Mouse (Mus musculus) MEL (cell line): ENCODE measurements around the gene Tpcn2. TPM values are rescaled to one million over a fixed set of nuclear protein-coding genes. Genes with fewer than 3 reads are reported as not detected.

Experiments used
- DNase-seq: peaks from one replicate; pipeline ENCODE4 v3.0.0; 2011; ENCODE audit warnings: low read depth, low spot score
- H3K27ac ChIP-seq: 2 replicates; pipeline ENCODE4 v1.5.1; 2012; ENCODE audit warnings: low read depth, mild to moderate bottlenecking, control low read depth, low read length, moderate library complexity; ENCODE audit not compliant: control insufficient read depth
- H3K27me3 ChIP-seq, 2 experiments: fragments of 150-350 bp in 1 of 2; sonication (generic) in 1 of 2; 2 replicates each; pipeline ENCODE4 v1.6.1; 2012; ENCODE audit warnings: low read length in 2 of 2, mild to moderate bottlenecking in 2 of 2, improper control_type of control experiment in 1 of 2, moderate library complexity in 1 of 2; ENCODE audit not compliant: insufficient read depth in 2 of 2, control insufficient read depth in 1 of 2
- H3K36me3 ChIP-seq, 2 experiments: 2 replicates each; pipeline ENCODE4 v1.6.1; 2012 to 2014; ENCODE audit warnings: low read length in 2 of 2, improper control_type of control experiment in 1 of 2, inconsistent platforms in 1 of 2, mild to moderate bottlenecking in 1 of 2; ENCODE audit not compliant: insufficient read depth in 2 of 2, control insufficient read depth in 1 of 2
- H3K4me1 ChIP-seq, 2 experiments: fragments of 150-350 bp in 1 of 2; sonication (generic) in 1 of 2; 2 replicates each; pipeline ENCODE4 v1.6.1; 2012; ENCODE audit warnings: low read length in 2 of 2, improper control_type of control experiment in 1 of 2, mild to moderate bottlenecking in 1 of 2; ENCODE audit not compliant: insufficient read depth in 2 of 2, control insufficient read depth in 1 of 2
- H3K4me3 ChIP-seq, 2 experiments: fragments of 150-350 bp in 1 of 2; sonication (generic) in 1 of 2; 2 replicates each; pipeline ENCODE4 v1.5.1; 2012; ENCODE audit warnings: low read depth in 2 of 2, low read length in 2 of 2, mild to moderate bottlenecking in 2 of 2, moderate library complexity in 2 of 2, control low read depth in 1 of 2, improper control_type of control experiment in 1 of 2; ENCODE audit not compliant: control insufficient read depth in 1 of 2, insufficient read depth in 1 of 2
- H3K79me2 ChIP-seq: 2 replicates; pipeline ENCODE4 v1.6.1; 2012; ENCODE audit warnings: mild to moderate bottlenecking, low read length, moderate library complexity; ENCODE audit not compliant: control insufficient read depth, poor library complexity, insufficient read depth
- H3K9ac ChIP-seq: 2 replicates; pipeline ENCODE4 v1.6.1; 2012; ENCODE audit warnings: low read depth, mild to moderate bottlenecking, control low read depth, low read length, moderate library complexity; ENCODE audit not compliant: control insufficient read depth, poor library complexity, severe bottlenecking
- H3K9me3 ChIP-seq: fragments of 150-350 bp; sonication (generic); replicated peaks from 2 replicates; pipeline ENCODE4 v1.6.1; 2012; ENCODE audit warnings: mild to moderate bottlenecking, low read length, improper control_type of control experiment, moderate library complexity; ENCODE audit not compliant: insufficient read depth
- BHLHE40 ChIP-seq: IDR thresholded peaks from 2 replicates; pipeline ENCODE4 v1.6.1; 2012; ENCODE audit warnings: low read depth, mild to moderate bottlenecking, inconsistent platforms, low read length, improper control_type of control experiment, borderline replicate concordance
- CHD1 ChIP-seq: IDR thresholded peaks from 2 replicates; pipeline ENCODE4 v1.6.1; 2012; ENCODE audit warnings: low read depth, mild to moderate bottlenecking, inconsistent platforms, low read length, improper control_type of control experiment
- CTCF ChIP-seq, 3 experiments: IDR thresholded peaks in 2 of 3; conservative IDR thresholded peaks in 1 of 3; 2 replicates each; pipeline ENCODE4 v1.5.1; 2011 to 2012; ENCODE audit warnings: low read length in 3 of 3, low read depth in 2 of 3, mild to moderate bottlenecking in 2 of 3, improper control_type of control experiment in 1 of 3, inconsistent platforms in 1 of 3, mixed read lengths in 1 of 3, moderate library complexity in 1 of 3; ENCODE audit not compliant: control insufficient read depth in 1 of 3, insufficient read depth in 1 of 3, poor library complexity in 1 of 3, severe bottlenecking in 1 of 3
- EP300 ChIP-seq, 2 experiments: IDR thresholded peaks; 2 replicates each; pipeline ENCODE4 v1.6.1; 2011; ENCODE audit warnings: improper control_type of control experiment in 2 of 2, low read length in 2 of 2, low read depth in 1 of 2, mild to moderate bottlenecking in 1 of 2
- ETS1 ChIP-seq: IDR thresholded peaks from 2 replicates; pipeline ENCODE4 v1.6.1; 2012; ENCODE audit warnings: low read depth, mild to moderate bottlenecking, inconsistent platforms, low read length, improper control_type of control experiment, moderate library complexity
- GABPA ChIP-seq: IDR thresholded peaks from 2 replicates; pipeline ENCODE4 v1.6.1; 2012; ENCODE audit warnings: low read depth, mild to moderate bottlenecking, inconsistent platforms, low read length, improper control_type of control experiment, moderate library complexity
- GATA1 ChIP-seq: IDR thresholded peaks from 2 replicates; pipeline ENCODE4 v1.6.1; 2011; ENCODE audit warnings: low read depth, low read length, improper control_type of control experiment
- JUND ChIP-seq: IDR thresholded peaks from 2 replicates; pipeline ENCODE4 v1.6.1; 2011; ENCODE audit warnings: low read depth, mild to moderate bottlenecking, improper control_type of control experiment, low read length
- KAT2A ChIP-seq: conservative IDR thresholded peaks from 2 replicates; pipeline ENCODE4 v1.6.1; 2012; ENCODE audit warnings: low read depth, low read length, improper control_type of control experiment, inconsistent platforms
- MXI1 ChIP-seq: IDR thresholded peaks from 2 replicates; pipeline ENCODE4 v1.6.1; 2011; ENCODE audit warnings: mild to moderate bottlenecking, low read depth, low read length, improper control_type of control experiment
- MYB ChIP-seq: IDR thresholded peaks from 2 replicates; pipeline ENCODE4 v1.6.1; 2011; ENCODE audit warnings: mild to moderate bottlenecking, low read depth, low read length, improper control_type of control experiment
- MYC ChIP-seq: IDR thresholded peaks from 2 replicates; pipeline ENCODE4 v1.6.1; 2011; ENCODE audit warnings: low read depth, mild to moderate bottlenecking, low read length, improper control_type of control experiment, moderate library complexity
- NRF1 ChIP-seq: IDR thresholded peaks from 2 replicates; pipeline ENCODE4 v1.6.1; 2014; ENCODE audit warnings: low read depth, mild to moderate bottlenecking, inconsistent platforms, low read length, improper control_type of control experiment, moderate library complexity; ENCODE audit not compliant: poor library complexity, insufficient read depth, severe bottlenecking
- SIN3A ChIP-seq: IDR thresholded peaks from 2 replicates; pipeline ENCODE4 v1.6.1; 2012; ENCODE audit warnings: low read length, improper control_type of control experiment, inconsistent platforms
- TBP ChIP-seq: IDR thresholded peaks from 2 replicates; pipeline ENCODE4 v1.8.0; 2011; ENCODE audit warnings: low read depth, low read length, improper control_type of control experiment
- USF2 ChIP-seq, 2 experiments: IDR thresholded peaks; 2 replicates each; pipeline ENCODE4 v1.6.1; 2011 to 2012; ENCODE audit warnings: improper control_type of control experiment in 2 of 2, low read length in 2 of 2, borderline replicate concordance in 1 of 2, inconsistent platforms in 1 of 2, low read depth in 1 of 2, mild to moderate bottlenecking in 1 of 2; ENCODE audit not compliant: insufficient read depth in 1 of 2
- ZC3H11A ChIP-seq: IDR thresholded peaks from 2 replicates; pipeline ENCODE4 v1.6.1; 2012; ENCODE audit warnings: low read depth, mild to moderate bottlenecking, inconsistent platforms, low read length, improper control_type of control experiment
- ZMIZ1 ChIP-seq: IDR thresholded peaks from 2 replicates; pipeline ENCODE4 v1.6.1; 2012; ENCODE audit warnings: low read depth, mild to moderate bottlenecking, inconsistent platforms, low read length, improper control_type of control experiment, moderate library complexity
- polyA plus RNA-seq, 2 experiments: library from polyadenylated mRNA; stranded (reverse) in 1 of 2; unstranded in 1 of 2; fragments of >175 nt in 1 of 2; fragments of >200 nt in 1 of 2; gene quantifications; 2 replicates each; pipeline versions ENCODE4 v1.2.1 to v1.2.4; 2012; ENCODE audit warnings: low replicate concordance in 2 of 2, low read depth in 1 of 2; ENCODE audit not compliant: insufficient read length in 2 of 2, insufficient read depth in 1 of 2, missing spikeins in 1 of 2
- total RNA-seq: library from RNA; depleted of rRNA; stranded (reverse); fragments of 300-350 nt; gene quantifications from 2 replicates; pipeline ENCODE4 v1.2.3, GENCODE M21; 2012; rRNA removed

The Tpcn2 gene
- total and polyA plus RNA-seq, 3 experiments = 6.4 to 10.3 TPM; not detected in 1

GRCm38 (mm10) chr7:145137871-145138270 lies 145.9 kb downstream of the Tpcn2 start (continued):
- no peak for TF ChIP-seq ZC3H11A

DNA sequence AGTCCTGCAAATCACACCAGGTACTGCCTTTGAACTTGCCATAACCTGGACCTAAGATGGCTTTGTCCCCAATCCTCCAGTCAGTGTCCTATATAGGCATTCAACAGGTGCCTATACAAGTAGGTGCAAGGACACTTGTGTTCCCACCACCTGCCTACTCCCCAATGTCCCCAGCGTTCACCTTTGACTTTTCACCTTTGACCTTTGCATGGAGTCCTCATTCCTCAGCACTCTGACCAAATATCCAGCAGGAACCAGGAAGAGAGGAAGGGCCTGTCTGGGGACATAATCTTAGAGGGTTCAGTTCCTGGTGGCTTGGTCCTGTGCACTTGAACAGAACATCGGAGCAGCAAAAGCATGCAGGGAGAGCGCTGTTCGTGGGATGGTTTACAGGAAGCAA lies 147.0 kb downstream of the Tpcn2 start:
- Histone ChIP-seq H3K27ac (no peak overlapping the region), H3K9me3 (no peaks in the 10 kb centered on the region), H3K9ac (no peak overlapping the region), H3K27me3 (no peaks in the 10 kb centered on the region), H3K4me1 (no peaks in the 10 kb centered on the region), H3K79me2 (no peaks in the 10 kb centered on the region), H3K4me3 (no peak overlapping the region), H3K36me3 (no peaks in the 10 kb centered on the region)
- DNase-seq = no peak
- no peak for TF ChIP-seq GATA1
- no peak for TF ChIP-seq BHLHE40
- TF ChIP-seq MYC = no peak
- TF ChIP-seq CHD1 = no peak
- TF ChIP-seq NRF1 = no peak
- TF ChIP-seq ETS1 = no peak
- no peak for TF ChIP-seq CTCF (IDR thresholded peaks at IDR 0.05 in 2 of 3, conservative IDR thresholded peaks at IDR 0.05 in 1 of 3; ENCODE audit: control insufficient read depth in 1 of 3, insufficient read depth in 1 of 3, low read depth in 2 of 3, low read length in 3 of 3, poor library complexity in 1 of 3, severe bottlenecking in 1 of 3)
- TF ChIP-seq SIN3A = no peak
- no peak for TF ChIP-seq KAT2A
- TF ChIP-seq TBP = no peak
- TF ChIP-seq MYB = no peak
- no peak for TF ChIP-seq GABPA
- TF ChIP-seq JUND = no peak
- TF ChIP-seq EP300 (IDR thresholded peaks at IDR 0.05; ENCODE audit: low read depth in 1 of 2, low read length in 2 of 2) = no peak
- no peak for TF ChIP-seq USF2 (IDR thresholded peaks at IDR 0.05; ENCODE audit: borderline replicate concordance in 1 of 2, insufficient read depth in 1 of 2, low read depth in 1 of 2, low read length in 2 of 2)
- TF ChIP-seq MXI1 = no peak
- TF ChIP-seq ZMIZ1 = no peak

Other genes with a start within 250 kb of the Tpcn2 start
- not detected in 2 replicates for gene 1810010D01Rik, start 75.9 kb downstream of the Tpcn2 start, total RNA-seq
- not detected for gene 1810010D01Rik, start 75.9 kb downstream of the Tpcn2 start, polyA plus RNA-seq
- not detected in 2 replicates for gene Mrgprf, start 16.8 kb upstream of the Tpcn2 start, total RNA-seq
- gene Mrgprf, start 16.8 kb upstream of the Tpcn2 start, polyA plus RNA-seq = not detected
- not detected in 2 replicates for gene Mrgprd, start 30.8 kb upstream of the Tpcn2 start, total RNA-seq
- not detected for gene Mrgprd, start 30.8 kb upstream of the Tpcn2 start, polyA plus RNA-seq